Mouse (Mus musculus): ENCODE measurements at regions not wholly inside any gene's neighbourhood (a gene's known extent, or its start where the extent isn't known, plus 50 kb on each side); places are given as distances from the start of the nearest gene placed in this dataset.
A peak's percentile ranks its signal among the peaks of the same experiment; 100 is the strongest.

- no peak for ATAC-seq (ENCODE audit: borderline replicate concordance, extremely low read depth, low FRiP score, low TSS enrichment)
- no peak overlapping the region for H3K4me2 ChIP-seq
- no peaks in the 10 kb centered on the region for H3K9me3 ChIP-seq
- no peak overlapping the region for H3K27ac ChIP-seq
- no peak overlapping the region for H3K4me3 ChIP-seq
- H3K36me3 ChIP-seq, result no peaks in the 10 kb centered on the region
- no peaks in the 10 kb centered on the region for H3K4me1 ChIP-seq
- H3K9ac ChIP-seq, result no peak overlapping the region
- no peaks in the 10 kb centered on the region for H3K27me3 ChIP-seq
- 46% methylated on average over 1 of the region's 1 CpGs for WGBS
Measured at GRCm38 (mm10) chr9:26502027-26502426, 231.5 kb upstream of the B3gat1 start.

- WGBS, result 90% methylated on average over 2 of the region's 2 CpGs
- Histone ChIP-seq H3K4me1 (no peaks in the 10 kb centered on the region), H3K9ac (no peak overlapping the region), H3K27me3 (no peaks in the 10 kb centered on the region), H3K9me3 (no peaks in the 10 kb centered on the region), H3K4me3 (no peak overlapping the region), H3K4me2 (no peak overlapping the region), H3K27ac (no peak overlapping the region), H3K36me3 (no peaks in the 10 kb centered on the region)
- no peak for ATAC-seq (ENCODE audit: borderline replicate concordance, extremely low read depth, low FRiP score, low TSS enrichment)
Measured at GRCm38 (mm10) chr9:26505941-26506340, 227.6 kb upstream of the B3gat1 start.

- Histone ChIP-seq H3K9ac (no peak overlapping the region), H3K9me3 (no peaks in the 10 kb centered on the region), H3K4me1 (peaks cover 8% of the 10 kb centered on the region; the same call in 1 of the 2 replicates), H3K27ac (no peak overlapping the region), H3K4me3 (no peak overlapping the region), H3K36me3 (no peaks in the 10 kb centered on the region), H3K4me2 (no peak overlapping the region), H3K27me3 (no peaks in the 10 kb centered on the region)
- ATAC-seq (ENCODE audit: borderline replicate concordance, extremely low read depth, low FRiP score, low TSS enrichment), result no peak
- 50% methylated on average over 2 of the region's 2 CpGs for WGBS
Measured at GRCm38 (mm10) chr9:26518651-26519050, 214.9 kb upstream of the B3gat1 start.

- Histone ChIP-seq H3K27me3 (no peaks in the 10 kb centered on the region), H3K36me3 (no peaks in the 10 kb centered on the region), H3K4me3 (no peak overlapping the region), H3K27ac (peak overlapping the region; percentile 29; the same call in 1 of the 2 replicates), H3K4me1 (peaks cover 8% of the 10 kb centered on the region; the same call in 1 of the 2 replicates), H3K9ac (no peak overlapping the region), H3K9me3 (no peaks in the 10 kb centered on the region), H3K4me2 (no peak overlapping the region)
- ATAC-seq (ENCODE audit: borderline replicate concordance, extremely low read depth, low FRiP score, low TSS enrichment), result peak; percentile 67; the same call in 1 of the 2 replicates
- WGBS, result 37% methylated on average over 5 of the region's 5 CpGs
Measured at GRCm38 (mm10) chr9:26519581-26520501, 213.7 kb upstream of the B3gat1 start.

- H3K9ac ChIP-seq, result no peak overlapping the region
- H3K9me3 ChIP-seq, result no peaks in the 10 kb centered on the region
- no peak overlapping the region for H3K27ac ChIP-seq
- H3K4me3 ChIP-seq, result no peak overlapping the region
- no peak for ATAC-seq (ENCODE audit: borderline replicate concordance, extremely low read depth, low FRiP score, low TSS enrichment)
- H3K4me1 ChIP-seq, result peaks cover 8% of the 10 kb centered on the region; the same call in 1 of the 2 replicates
- no peaks in the 10 kb centered on the region for H3K36me3 ChIP-seq
- no peaks in the 10 kb centered on the region for H3K27me3 ChIP-seq
- H3K4me2 ChIP-seq, result no peak overlapping the region
- WGBS, result 37% methylated on average over 1 of the region's 1 CpGs
Measured at GRCm38 (mm10) chr9:26524089-26524488, 209.4 kb upstream of the B3gat1 start.

- 10% methylated on average over 3 of the region's 3 CpGs for WGBS
- no peak for ATAC-seq (ENCODE audit: borderline replicate concordance, extremely low read depth, low FRiP score, low TSS enrichment)
- no peaks in the 10 kb centered on the region for H3K9me3 ChIP-seq
- no peak overlapping the region for H3K9ac ChIP-seq
- no peak overlapping the region for H3K4me3 ChIP-seq
- no peaks in the 10 kb centered on the region for H3K36me3 ChIP-seq
- no peak overlapping the region for H3K4me2 ChIP-seq
- no peaks in the 10 kb centered on the region for H3K4me1 ChIP-seq
- no peaks in the 10 kb centered on the region for H3K27me3 ChIP-seq
- H3K27ac ChIP-seq, result no peak overlapping the region
Measured at GRCm38 (mm10) chr9:26528761-26529160, 204.8 kb upstream of the B3gat1 start.

- no peak for ATAC-seq (ENCODE audit: borderline replicate concordance, extremely low read depth, low FRiP score, low TSS enrichment)
- Histone ChIP-seq H3K27me3 (no peaks in the 10 kb centered on the region), H3K4me3 (no peak overlapping the region), H3K4me2 (no peak overlapping the region), H3K9ac (no peak overlapping the region), H3K27ac (no peak overlapping the region), H3K4me1 (no peaks in the 10 kb centered on the region), H3K36me3 (no peaks in the 10 kb centered on the region), H3K9me3 (no peaks in the 10 kb centered on the region)
- WGBS, result 84% methylated on average over 2 of the region's 2 CpGs
Measured at GRCm38 (mm10) chr9:26539042-26539441, 194.5 kb upstream of the B3gat1 start.

GRCm38 (mm10) chr9:26548328-26548922 lies 185.1 kb upstream of the B3gat1 start:
- ATAC-seq (ENCODE audit: borderline replicate concordance, extremely low read depth, low FRiP score, low TSS enrichment), result no peak
- no peak overlapping the region for H3K4me2 ChIP-seq
- no peaks in the 10 kb centered on the region for H3K27me3 ChIP-seq
- no peaks in the 10 kb centered on the region for H3K4me1 ChIP-seq
- no peak overlapping the region for H3K27ac ChIP-seq
- no peak overlapping the region for H3K9ac ChIP-seq
- no peak overlapping the region for H3K4me3 ChIP-seq
- H3K9me3 ChIP-seq, result no peaks in the 10 kb centered on the region
- no peaks in the 10 kb centered on the region for H3K36me3 ChIP-seq
- WGBS, result 41% methylated on average over 4 of the region's 4 CpGs

GRCm38 (mm10) chr9:26549118-26549517 lies 184.4 kb upstream of the B3gat1 start:
- H3K9me3 ChIP-seq, result no peaks in the 10 kb centered on the region
- H3K27ac ChIP-seq, result no peak overlapping the region
- no peak overlapping the region for H3K4me2 ChIP-seq
- no peak overlapping the region for H3K9ac ChIP-seq
- H3K36me3 ChIP-seq, result no peaks in the 10 kb centered on the region
- no peak for ATAC-seq (ENCODE audit: borderline replicate concordance, extremely low read depth, low FRiP score, low TSS enrichment)
- H3K4me1 ChIP-seq, result no peaks in the 10 kb centered on the region
- WGBS, result 57% methylated on average over 4 of the region's 4 CpGs
- no peaks in the 10 kb centered on the region for H3K27me3 ChIP-seq
- no peak overlapping the region for H3K4me3 ChIP-seq

- no peaks in the 10 kb centered on the region for H3K9me3 ChIP-seq
- 54% methylated on average over 2 of the region's 2 CpGs for WGBS
- H3K36me3 ChIP-seq, result no peaks in the 10 kb centered on the region
- no peak for ATAC-seq (ENCODE audit: borderline replicate concordance, extremely low read depth, low FRiP score, low TSS enrichment)
- H3K27me3 ChIP-seq, result no peaks in the 10 kb centered on the region
- H3K4me1 ChIP-seq, result no peaks in the 10 kb centered on the region
- no peak overlapping the region for H3K27ac ChIP-seq
- H3K9ac ChIP-seq, result no peak overlapping the region
- H3K4me3 ChIP-seq, result no peak overlapping the region
- H3K4me2 ChIP-seq, result no peak overlapping the region
Measured at GRCm38 (mm10) chr9:26549551-26549950, 184.0 kb upstream of the B3gat1 start.

- no peaks in the 10 kb centered on the region for H3K36me3 ChIP-seq
- WGBS, result 89% methylated on average over 6 of the region's 6 CpGs
- no peak overlapping the region for H3K4me2 ChIP-seq
- H3K27me3 ChIP-seq, result no peaks in the 10 kb centered on the region
- H3K4me3 ChIP-seq, result no peak overlapping the region
- H3K9me3 ChIP-seq, result no peaks in the 10 kb centered on the region
- no peak overlapping the region for H3K9ac ChIP-seq
- H3K4me1 ChIP-seq, result no peaks in the 10 kb centered on the region
- no peak overlapping the region for H3K27ac ChIP-seq
- no peak for ATAC-seq (ENCODE audit: borderline replicate concordance, extremely low read depth, low FRiP score, low TSS enrichment)
Measured at GRCm38 (mm10) chr9:26575990-26576389, 157.5 kb upstream of the B3gat1 start.

- Histone ChIP-seq H3K27me3 (no peaks in the 10 kb centered on the region), H3K4me3 (no peak overlapping the region), H3K27ac (no peak overlapping the region), H3K9ac (no peak overlapping the region), H3K36me3 (no peaks in the 10 kb centered on the region), H3K9me3 (no peaks in the 10 kb centered on the region), H3K4me2 (no peak overlapping the region), H3K4me1 (no peaks in the 10 kb centered on the region)
- 75% methylated on average over 1 of the region's 1 CpGs for WGBS
- no peak for ATAC-seq (ENCODE audit: borderline replicate concordance, extremely low read depth, low FRiP score, low TSS enrichment)
Measured at GRCm38 (mm10) chr9:26601979-26602378, 131.5 kb upstream of the B3gat1 start.

Data from lung, embryonic 15.5 days (tissue).